Mouse (Mus musculus): ENCODE data around the gene Prkca.

DNA sequence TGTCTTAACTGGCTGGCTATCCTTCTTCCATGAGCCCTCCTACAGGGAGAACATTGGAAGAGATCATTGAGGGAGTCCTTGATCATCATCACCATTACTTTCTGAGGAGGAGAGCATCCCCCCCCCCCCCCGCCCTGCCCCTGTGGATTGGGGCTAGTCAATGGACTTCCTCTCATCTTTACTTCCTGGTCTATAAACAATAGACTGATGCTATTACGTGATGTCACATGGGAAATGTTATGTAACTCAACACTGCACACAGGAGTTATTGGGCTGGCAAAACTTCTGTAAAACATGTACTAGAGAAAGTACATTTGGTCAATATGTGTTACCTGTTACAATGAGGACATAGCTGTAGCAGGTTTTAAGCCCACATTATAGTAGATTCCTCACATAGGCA, 302.9 kb downstream of the Prkca start:
- TF ChIP-seq CTCF (conservative IDR thresholded peaks at IDR 0.05; ENCODE audit: insufficient read depth, insufficient read length, low read depth, low read length): no peak
- TF ChIP-seq POLR2A (IDR thresholded peaks at IDR 0.05; ENCODE audit: low read depth, low read length): no peak
